Mouse (Mus musculus) midbrain, embryonic 16.5 days (tissue): ENCODE measurements around the gene Tspan13. TPM values are rescaled to one million over a fixed set of nuclear protein-coding genes. Genes with fewer than 3 reads are reported as not detected.
A peak's percentile ranks its signal among the peaks of the same experiment; 100 is the strongest.

Experiments
- ATAC-seq: fragments of 200-750 bp; cut with Nextera tagmentation; 2 replicates; pipeline ENCODE4 v1.8.0; 2017; ENCODE audit warnings: moderate TSS enrichment
- H3K27ac ChIP-seq: fragments of 300-500 bp; sonication (generic); 2 replicates; pipeline ENCODE4 v1.5.1; 2014; ENCODE audit warnings: mild to moderate bottlenecking, low read length, mixed read lengths
- H3K27me3 ChIP-seq: fragments of 300-500 bp; sonication (generic); 2 replicates; pipeline ENCODE4 v1.6.1; 2014; ENCODE audit warnings: low read depth, low read length, mixed read lengths; ENCODE audit not compliant: control insufficient read depth, insufficient read depth
- H3K36me3 ChIP-seq: fragments of 300-500 bp; sonication (generic); 2 replicates; pipeline ENCODE4 v1.6.1; 2014; ENCODE audit warnings: mild to moderate bottlenecking, low read length, moderate library complexity, mixed read lengths; ENCODE audit not compliant: control insufficient read depth, insufficient read depth
- H3K4me1 ChIP-seq: fragments of 300-500 bp; sonication (generic); 2 replicates; pipeline ENCODE4 v1.6.1; 2014; ENCODE audit warnings: mild to moderate bottlenecking, low read length, mixed read lengths; ENCODE audit not compliant: control insufficient read depth, insufficient read depth
- H3K4me2 ChIP-seq: fragments of 300-500 bp; sonication (generic); 2 replicates; pipeline ENCODE4 v1.6.1; 2014; ENCODE audit warnings: mild to moderate bottlenecking, low read length, mixed read lengths
- H3K4me3 ChIP-seq: fragments of 300-500 bp; sonication (generic); 2 replicates; pipeline ENCODE4 v1.5.1; 2014; ENCODE audit warnings: low read depth, mild to moderate bottlenecking, low read length, moderate library complexity, mixed read lengths
- H3K9ac ChIP-seq: fragments of 300-500 bp; sonication (generic); 2 replicates; pipeline ENCODE4 v1.6.1; 2014; ENCODE audit warnings: low read depth, low read length, mixed read lengths
- H3K9me3 ChIP-seq: fragments of 300-500 bp; sonication (generic); replicated peaks from 2 replicates; pipeline ENCODE4 v1.6.1; 2014; ENCODE audit warnings: mild to moderate bottlenecking, low read length, mixed read lengths; ENCODE audit not compliant: control insufficient read depth, poor library complexity, severe bottlenecking
- WGBS: fragments of 180-500 bp; shearing (Covaris S2); extraction: QIAGEN DNeasy Blood & Tissue Kit; methylation state at CpG from one replicate; pipeline ENCODE4 v1.1.7; 2014; 5-methylcytosine and 5-hydroxymethylcytosine counted together
- polyA plus RNA-seq: library from polyadenylated mRNA; unstranded; fragments of >200 nt; fragmentation: Nextera tagmentation; extraction: Ambion mirVana; gene quantifications from 2 replicates; pipeline ENCODE4 v1.2.1, GENCODE M21; 2015

Gene Tspan13
- 387 and 445 TPM in 2 replicates for polyA plus RNA-seq

DNA sequence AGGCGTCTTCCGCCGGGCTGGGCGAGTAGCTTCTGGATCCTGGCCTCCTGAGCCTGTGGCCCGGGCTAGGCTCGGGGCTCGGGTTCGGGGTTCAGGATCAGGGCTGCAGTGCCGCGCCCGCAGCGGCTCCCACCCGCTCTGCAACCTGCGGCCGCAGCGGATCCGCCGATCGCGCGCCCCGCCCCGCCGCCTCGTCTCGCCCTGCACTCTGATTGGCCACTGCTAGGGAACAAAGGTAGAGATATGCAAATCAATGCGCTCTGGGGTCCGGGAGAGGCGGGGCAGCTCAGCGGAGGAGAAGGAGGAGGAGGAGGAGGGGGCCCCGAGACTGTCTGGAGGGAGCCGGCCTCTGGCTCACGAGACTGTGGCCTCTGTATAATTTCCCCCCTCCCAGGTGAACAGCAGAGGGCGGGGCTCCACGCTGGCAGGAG, at the start of gene Tspan13:
Gene Tspan13, minus strand, starts transcription at position 153 of the 431 bp plus-strand sequence.
- Histone ChIP-seq H3K27me3 (no peaks in the 10 kb centered on the region), H3K36me3 (no peaks in the 10 kb centered on the region), H3K4me1 (peaks cover 20% of the 10 kb centered on the region), H3K9me3 (no peaks in the 10 kb centered on the region), H3K4me3 (peak within 1 kb of the TSS; percentile 62), H3K27ac (peak within 1 kb of the TSS; percentile 98), H3K4me2 (peak within 1 kb of the TSS; percentile 82), H3K9ac (peak within 1 kb of the TSS; percentile 99)
- WGBS = 0% methylated on average over 35 of the region's 35 CpGs
- peak; percentile 98 for ATAC-seq

- no peaks in the 10 kb centered on the region for H3K9me3 ChIP-seq
- H3K27ac ChIP-seq = no peak overlapping the region
- H3K36me3 ChIP-seq = peaks cover 12% of the 10 kb centered on the region
- no peaks in the 10 kb centered on the region for H3K4me1 ChIP-seq
- H3K27me3 ChIP-seq = no peaks in the 10 kb centered on the region
- H3K4me3 ChIP-seq = no peak overlapping the region
- no peak for ATAC-seq
- 95% methylated on average over 10 of the region's 10 CpGs for WGBS
- H3K4me2 ChIP-seq = no peak overlapping the region
- no peak overlapping the region for H3K9ac ChIP-seq
These were observed 49.7 kb upstream of the Tspan13 start for GRCm38 (mm10) chr12:36091964-36092363.

GRCm38 (mm10) chr12:36089221-36089620, 46.9 kb upstream of the Tspan13 start:
- H3K9ac ChIP-seq = no peak overlapping the region
- peaks cover 12% of the 10 kb centered on the region for H3K36me3 ChIP-seq
- H3K27ac ChIP-seq = no peak overlapping the region
- 58% methylated on average over 6 of the region's 6 CpGs for WGBS
- no peaks in the 10 kb centered on the region for H3K4me1 ChIP-seq
- H3K27me3 ChIP-seq = no peaks in the 10 kb centered on the region
- H3K4me2 ChIP-seq = no peak overlapping the region
- H3K9me3 ChIP-seq = no peaks in the 10 kb centered on the region
- ATAC-seq = no peak; the same call in 1 of the 2 replicates
- H3K4me3 ChIP-seq = no peak overlapping the region

DNA sequence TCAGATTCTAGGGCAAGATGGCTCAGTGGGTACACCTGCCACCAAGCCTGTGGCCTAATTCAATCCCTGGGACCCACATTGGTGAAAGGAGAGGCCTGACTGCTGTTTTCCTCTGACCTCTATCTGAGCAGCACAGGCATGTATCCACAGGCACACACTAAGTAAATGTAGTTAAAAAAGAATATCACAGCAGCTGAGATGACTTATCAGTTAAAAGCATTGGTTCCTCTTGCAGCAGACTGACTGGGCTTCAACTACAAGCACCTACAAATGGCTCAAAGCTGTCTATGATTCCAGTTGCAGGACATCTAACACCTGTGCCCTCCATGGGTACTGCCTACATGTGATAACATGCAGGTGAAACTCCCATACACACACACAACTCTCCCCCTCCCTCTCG, 46.5 kb upstream of the Tspan13 start:
- no peaks in the 10 kb centered on the region for H3K27me3 ChIP-seq
- WGBS = 82% methylated on average over 1 of the region's 1 CpGs
- no peak for ATAC-seq
- H3K4me1 ChIP-seq = no peaks in the 10 kb centered on the region
- no peak overlapping the region for H3K27ac ChIP-seq
- no peaks in the 10 kb centered on the region for H3K9me3 ChIP-seq
- no peak overlapping the region for H3K4me3 ChIP-seq
- no peak overlapping the region for H3K9ac ChIP-seq
- no peak overlapping the region for H3K4me2 ChIP-seq
- H3K36me3 ChIP-seq = peaks cover 12% of the 10 kb centered on the region

GRCm38 (mm10) chr12:36085380-36085779, 43.1 kb upstream of the Tspan13 start:
- WGBS = 95% methylated on average over 2 of the region's 2 CpGs
- H3K9me3 ChIP-seq = no peaks in the 10 kb centered on the region
- ATAC-seq = no peak
- H3K36me3 ChIP-seq = no peaks in the 10 kb centered on the region
- no peaks in the 10 kb centered on the region for H3K27me3 ChIP-seq
- no peak overlapping the region for H3K9ac ChIP-seq
- H3K4me1 ChIP-seq = no peaks in the 10 kb centered on the region
- H3K4me2 ChIP-seq = no peak overlapping the region
- H3K27ac ChIP-seq = no peak overlapping the region
- H3K4me3 ChIP-seq = no peak overlapping the region

DNA sequence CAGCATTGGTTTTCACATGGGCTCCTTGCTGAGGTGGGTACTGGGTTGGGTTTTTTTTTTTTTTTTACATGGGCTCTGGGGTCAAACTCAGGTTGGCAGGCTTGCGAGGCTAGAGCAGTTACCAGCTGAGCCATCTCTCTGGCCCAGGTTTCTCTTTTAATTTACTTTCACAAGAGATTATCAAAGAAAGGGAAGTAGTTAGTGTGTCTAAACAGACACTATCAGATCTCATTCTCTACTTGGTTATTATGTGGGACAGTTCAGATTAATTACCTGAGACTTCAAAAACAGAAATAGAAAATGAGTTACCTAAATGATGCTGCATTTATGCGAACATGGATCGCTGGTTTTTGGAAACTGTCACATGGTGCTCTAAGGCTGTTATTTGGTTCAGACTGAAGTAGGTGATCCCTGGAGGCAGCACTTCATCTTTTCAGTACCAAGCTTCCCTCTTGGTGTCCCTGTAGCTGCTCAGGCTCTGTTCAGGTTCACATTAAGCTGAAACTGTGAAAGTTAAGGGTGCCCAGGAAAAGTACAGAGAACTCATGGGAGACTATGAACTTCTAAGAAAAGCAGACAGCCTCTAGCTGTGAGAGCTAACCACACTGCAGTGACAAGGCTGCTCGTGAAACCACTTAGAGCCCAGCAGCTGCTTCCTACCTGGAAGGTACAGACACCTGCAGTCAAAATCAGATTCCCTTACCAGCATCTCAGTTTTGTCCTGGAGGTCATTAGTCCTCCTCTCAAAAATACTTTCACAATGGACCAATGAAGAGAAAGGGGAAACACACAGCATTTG, 36.0 kb upstream of the Tspan13 start:
- no peak overlapping the region for H3K4me2 ChIP-seq
- ATAC-seq = no peak
- no peaks in the 10 kb centered on the region for H3K36me3 ChIP-seq
- H3K4me3 ChIP-seq = no peak overlapping the region
- no peaks in the 10 kb centered on the region for H3K9me3 ChIP-seq
- H3K9ac ChIP-seq = no peak overlapping the region
- no peaks in the 10 kb centered on the region for H3K27me3 ChIP-seq
- H3K27ac ChIP-seq = no peak overlapping the region
- 79% methylated on average over 4 of the region's 4 CpGs for WGBS
- H3K4me1 ChIP-seq = no peaks in the 10 kb centered on the region

DNA sequence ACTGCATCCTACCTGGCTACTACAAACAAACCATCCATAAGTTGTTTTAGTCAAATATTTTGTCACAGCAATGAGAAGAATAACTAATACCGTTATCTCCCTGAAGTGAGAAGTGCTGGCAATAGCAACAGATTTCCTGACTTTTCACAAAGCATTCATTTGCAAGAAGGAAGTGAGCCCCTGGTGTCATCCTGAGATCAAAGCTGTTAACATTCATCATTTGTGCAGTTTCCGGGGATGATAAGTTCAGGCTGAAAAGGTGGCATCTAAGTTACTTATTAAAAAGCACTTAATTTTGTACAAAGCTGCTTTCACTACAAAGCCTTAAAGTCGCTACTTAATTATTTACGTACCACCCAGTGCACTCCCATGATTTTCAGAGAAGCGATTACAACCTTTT, 30.6 kb upstream of the Tspan13 start:
- no peaks in the 10 kb centered on the region for H3K36me3 ChIP-seq
- H3K9ac ChIP-seq = no peak overlapping the region
- 0 out of 2 replicates have a peak overlapping the region, but pooled peaks have one; percentile 7 for H3K4me2 ChIP-seq
- 0 out of 2 replicates have a peak, but pooled peaks cover 3% of the 10 kb centered on the region for H3K4me1 ChIP-seq
- ATAC-seq = no peak
- no peaks in the 10 kb centered on the region for H3K27me3 ChIP-seq
- no peak overlapping the region for H3K4me3 ChIP-seq
- no peak overlapping the region for H3K27ac ChIP-seq
- 19% methylated on average over 5 of the region's 5 CpGs for WGBS
- H3K9me3 ChIP-seq = no peaks in the 10 kb centered on the region

GRCm38 (mm10) chr12:36070231-36070630, 27.9 kb upstream of the Tspan13 start:
- Histone ChIP-seq H3K4me3 (no peak overlapping the region), H3K9me3 (no peaks in the 10 kb centered on the region; the same call in 1 of the 2 replicates), H3K27me3 (no peaks in the 10 kb centered on the region), H3K27ac (no peak overlapping the region), H3K36me3 (no peaks in the 10 kb centered on the region), H3K9ac (no peak overlapping the region), H3K4me2 (no peak overlapping the region), H3K4me1 (0 out of 2 replicates have a peak, but pooled peaks cover 3% of the 10 kb centered on the region)
- WGBS = 91% methylated on average over 4 of the region's 4 CpGs
- no peak for ATAC-seq

DNA sequence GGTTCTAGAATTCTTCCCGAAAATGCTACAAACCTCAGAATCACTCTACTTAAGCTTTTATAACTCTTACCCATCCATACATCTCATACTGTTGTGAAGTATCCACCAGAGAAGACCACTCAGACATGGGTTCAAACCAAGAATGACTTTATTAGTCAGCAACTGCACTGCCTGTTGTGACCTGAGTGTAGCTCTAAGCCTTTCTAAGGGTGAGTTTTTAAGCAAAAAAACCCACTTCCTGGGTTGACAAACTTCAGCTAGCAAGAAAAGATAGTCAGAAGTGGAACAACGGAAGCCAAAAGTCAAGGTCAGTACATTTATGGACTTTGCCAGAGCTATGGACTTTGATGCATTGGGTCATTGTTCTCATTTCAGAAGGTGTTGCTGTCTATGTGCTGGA, 25.2 kb upstream of the Tspan13 start:
- WGBS = 96% methylated on average over 2 of the region's 2 CpGs
- peaks cover 6% of the 10 kb centered on the region; the same call in 1 of the 2 replicates for H3K9me3 ChIP-seq
- H3K27ac ChIP-seq = no peak overlapping the region
- H3K27me3 ChIP-seq = no peaks in the 10 kb centered on the region
- H3K4me1 ChIP-seq = no peaks in the 10 kb centered on the region
- no peaks in the 10 kb centered on the region for H3K36me3 ChIP-seq
- no peak overlapping the region for H3K4me2 ChIP-seq
- no peak for ATAC-seq
- no peak overlapping the region for H3K9ac ChIP-seq
- no peak overlapping the region for H3K4me3 ChIP-seq
